Mouse (Mus musculus) cerebral cortex, adult 2 months (tissue): ENCODE results near the gene Slc43a1.

Experiments used
- WGBS: fragments of 180-500 bp; shearing (Covaris S2); methylation state at CpG from one replicate; pipeline ENCODE4 v1.1.7; 2018; 5-methylcytosine and 5-hydroxymethylcytosine counted together

Slc43a1 gene

DNA sequence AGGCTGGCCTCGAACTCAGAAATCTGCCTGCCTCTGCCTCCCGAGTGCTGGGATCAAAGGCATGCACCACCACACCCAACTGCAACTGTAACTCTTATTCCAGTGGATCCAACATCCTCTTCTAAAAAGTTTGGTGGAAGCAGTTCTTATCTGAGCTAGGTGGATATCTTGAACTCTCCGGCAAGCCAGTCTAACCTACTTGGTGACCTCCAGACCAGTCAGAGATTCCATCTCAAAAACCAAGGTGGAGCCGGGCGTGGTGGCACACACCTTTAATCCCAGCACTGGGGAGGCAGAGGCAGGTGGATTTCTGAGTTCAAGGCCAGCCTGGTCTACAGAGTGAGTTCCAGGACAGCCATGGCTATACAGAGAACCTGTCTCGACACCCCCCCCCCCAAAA, 58.0 kb downstream of the Slc43a1 start:
- 96% methylated on average over 6 of the region's 6 CpGs for WGBS

DNA sequence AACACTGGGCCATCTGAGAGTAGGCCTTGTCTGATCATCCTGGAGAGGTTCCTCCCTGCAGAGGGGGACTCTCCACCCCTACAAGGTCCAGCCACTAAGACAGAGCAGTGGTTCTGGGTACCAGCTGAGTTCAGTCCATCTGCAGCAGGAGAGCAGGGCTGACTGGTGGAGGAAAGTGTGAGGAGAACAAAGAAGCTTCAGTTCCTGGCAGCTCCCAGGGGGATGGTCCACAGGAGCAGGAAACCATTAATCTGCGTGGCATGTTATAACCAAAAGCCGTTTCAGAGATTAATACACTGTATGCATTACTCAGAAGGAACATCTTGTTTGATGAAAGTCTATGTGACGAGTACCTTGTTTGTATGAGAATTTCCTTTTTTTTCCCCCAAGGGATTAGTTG, 74.1 kb downstream of the Slc43a1 start:
- 77% methylated on average over 3 of the region's 3 CpGs for WGBS
